Mouse (Mus musculus) urinary bladder, postnatal 4 days (tissue): Measurements from ENCODE around the gene Apba2.

Source experiments
- DNase-seq, 2 experiments: peaks; one replicate each; pipeline ENCODE4 v3.0.0; 2021 to 2022; ENCODE audit warnings: low spot score in 2 of 2

Apba2 gene

DNA sequence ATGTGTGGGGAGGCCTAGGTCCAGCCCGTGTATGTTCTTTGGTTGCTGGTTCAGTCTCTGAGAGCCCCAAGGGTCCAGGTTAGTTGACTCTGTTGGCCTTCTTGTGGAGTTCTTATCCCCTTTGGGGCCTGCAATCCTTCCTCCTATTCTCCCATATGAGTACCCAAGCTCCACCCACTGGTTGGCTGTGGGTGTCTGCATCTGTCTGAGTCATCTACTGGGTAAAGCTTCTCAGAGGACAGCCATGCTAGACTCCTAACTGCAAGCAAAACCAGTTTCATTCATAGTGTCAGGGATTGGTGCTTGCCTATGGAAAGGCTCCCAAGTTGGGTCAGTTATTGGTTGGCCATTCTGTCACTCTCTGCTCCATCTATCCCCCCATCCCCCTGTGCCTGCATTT, 29.8 kb downstream of the Apba2 start:
- no peak for DNase-seq

DNA sequence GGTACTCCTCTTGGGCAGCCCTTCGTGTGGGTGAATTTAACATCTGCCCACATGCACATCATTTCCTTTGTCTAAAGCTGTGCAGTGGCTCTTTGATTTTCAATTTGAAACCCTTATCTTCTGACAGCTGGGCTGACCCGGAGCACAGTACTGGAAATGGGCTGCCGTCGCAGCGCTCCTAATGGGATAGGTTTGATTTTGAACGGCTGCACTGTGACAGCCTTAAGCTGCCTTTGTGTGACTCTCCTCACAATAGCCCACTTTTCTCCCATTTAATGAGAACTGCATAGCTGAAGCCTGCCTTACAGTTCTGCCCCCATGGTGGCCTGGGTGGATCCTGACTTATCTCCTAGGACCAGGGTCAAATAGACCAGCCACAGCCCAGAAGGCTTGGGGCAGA, 31.9 kb downstream of the Apba2 start:
- no peak for DNase-seq

DNA sequence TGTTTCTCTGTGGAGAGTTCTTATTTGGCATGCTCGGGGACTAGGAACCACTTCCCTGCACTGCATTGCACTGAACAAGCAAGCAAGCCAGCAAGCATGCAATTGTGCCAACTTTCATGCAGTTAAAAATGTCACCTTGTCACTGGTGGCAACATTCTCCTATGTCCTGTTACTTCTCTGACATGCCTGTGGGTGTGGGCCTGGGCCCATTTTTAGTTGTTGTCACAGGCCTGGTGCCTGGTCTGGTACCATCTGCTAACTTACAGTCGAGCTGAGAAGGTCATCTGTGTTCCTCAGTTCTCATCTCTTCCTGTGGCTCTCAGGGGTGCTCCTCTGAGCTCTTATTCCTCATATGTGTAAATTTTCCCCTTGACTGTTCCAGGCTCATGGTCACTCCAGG, 33.8 kb downstream of the Apba2 start:
- no peak for DNase-seq

DNA sequence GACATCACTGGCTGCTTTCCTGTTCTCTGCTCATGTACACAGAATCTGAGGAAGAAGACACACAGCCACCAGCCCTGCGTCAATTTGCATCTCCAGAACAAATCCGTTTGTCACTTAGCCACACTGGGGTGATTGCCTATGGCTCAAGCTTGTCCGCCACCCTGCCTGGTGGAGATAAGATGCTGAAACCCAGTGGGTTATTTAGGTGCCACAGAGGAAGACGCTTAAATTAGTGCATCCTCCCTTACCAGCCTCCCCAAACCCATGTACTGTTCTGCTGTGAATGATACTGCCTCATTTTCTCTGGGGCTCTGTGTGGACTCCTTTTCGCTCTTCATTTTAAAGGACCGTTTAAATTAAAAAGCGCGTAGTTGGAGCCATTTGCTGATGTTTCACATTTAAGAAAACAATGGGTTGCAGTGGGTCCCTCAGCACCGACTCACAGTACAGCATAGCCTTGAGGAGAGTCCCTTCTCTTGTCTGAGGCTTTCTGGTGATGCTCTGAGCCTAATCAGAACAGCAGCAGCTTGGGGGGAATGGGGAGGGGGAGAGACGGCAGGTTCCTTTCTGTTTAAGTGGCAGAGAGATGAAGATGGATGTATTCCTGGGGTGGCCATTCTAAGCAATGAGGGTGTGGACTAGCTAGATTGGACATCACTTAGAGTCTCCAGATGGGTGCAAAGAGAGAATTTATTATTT, 38.1 kb downstream of the Apba2 start:
- no peak for DNase-seq

DNA sequence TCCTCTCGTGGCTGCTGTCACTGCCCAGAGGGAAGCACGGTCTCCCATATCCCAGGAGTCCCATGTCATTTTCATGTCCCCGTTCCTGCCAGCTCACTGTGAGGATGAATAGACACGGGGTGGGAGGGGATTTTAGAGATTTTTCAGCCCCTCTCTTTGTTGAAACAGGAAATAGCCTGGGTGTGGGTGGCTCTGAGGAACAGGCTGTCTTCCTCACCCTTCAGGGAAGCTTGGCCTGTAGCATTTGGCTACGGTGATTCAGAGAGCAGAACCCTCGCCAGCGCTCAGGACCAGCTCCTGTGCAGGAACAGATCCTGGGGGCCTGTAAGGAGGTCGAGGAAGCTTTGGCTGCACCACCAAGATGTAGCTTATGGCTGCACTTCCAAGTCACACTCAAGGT, 45.3 kb downstream of the Apba2 start:
- DNase-seq, result no peak

DNA sequence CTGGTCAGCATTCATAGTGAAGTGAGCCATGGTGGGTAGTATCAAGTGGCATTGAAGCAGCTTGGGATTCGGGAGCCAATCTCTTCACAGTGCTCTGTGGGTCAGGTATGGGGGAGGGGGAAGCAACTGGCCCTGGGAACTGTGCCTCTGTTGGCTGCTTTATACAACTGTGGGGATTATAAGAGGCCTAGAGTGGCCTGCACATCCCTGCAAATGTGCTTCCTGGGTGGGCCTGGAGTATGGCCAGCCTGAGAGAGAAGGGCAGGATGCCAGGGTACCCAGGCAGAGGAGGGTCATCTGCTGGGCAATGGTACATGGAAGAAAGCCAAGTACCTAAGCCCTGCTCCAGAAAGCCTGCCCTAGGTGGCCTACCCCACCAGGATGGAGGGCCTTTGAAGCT, 49.4 kb downstream of the Apba2 start:
- DNase-seq, result no peak

DNA sequence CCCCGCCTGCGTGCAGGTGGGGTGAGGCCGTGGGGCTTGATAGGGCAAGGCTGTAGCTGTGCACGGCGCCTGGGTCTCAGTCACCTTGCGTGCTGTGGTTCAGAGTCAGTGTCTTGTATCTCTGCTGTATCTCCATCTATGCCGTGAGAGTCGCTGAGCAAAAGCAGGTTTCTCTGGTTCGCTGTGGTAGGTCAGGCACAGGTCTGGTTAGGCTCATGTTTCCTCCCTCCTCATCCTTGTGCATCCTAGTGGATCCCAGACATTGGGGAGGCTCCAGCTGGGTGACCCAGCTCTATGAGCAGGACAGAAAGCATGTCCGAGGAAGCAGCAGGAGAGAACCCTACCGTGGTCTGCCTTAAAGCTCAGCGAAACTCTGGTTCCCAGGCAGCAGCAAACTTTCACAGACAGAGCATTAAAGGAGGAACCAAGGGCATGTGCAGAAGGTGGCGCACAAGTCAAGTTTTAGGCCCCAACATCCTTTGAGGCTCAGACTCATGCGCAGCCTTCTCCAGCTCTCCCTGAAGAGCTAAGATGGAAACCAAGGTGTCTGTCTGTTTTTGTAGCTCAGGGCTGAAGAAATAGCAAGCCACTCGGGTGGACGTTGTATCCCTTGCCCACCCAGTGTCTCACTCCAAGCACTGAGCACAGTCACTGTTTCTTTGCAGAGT, 51.2 kb downstream of the Apba2 start:
- no peak for DNase-seq

DNA sequence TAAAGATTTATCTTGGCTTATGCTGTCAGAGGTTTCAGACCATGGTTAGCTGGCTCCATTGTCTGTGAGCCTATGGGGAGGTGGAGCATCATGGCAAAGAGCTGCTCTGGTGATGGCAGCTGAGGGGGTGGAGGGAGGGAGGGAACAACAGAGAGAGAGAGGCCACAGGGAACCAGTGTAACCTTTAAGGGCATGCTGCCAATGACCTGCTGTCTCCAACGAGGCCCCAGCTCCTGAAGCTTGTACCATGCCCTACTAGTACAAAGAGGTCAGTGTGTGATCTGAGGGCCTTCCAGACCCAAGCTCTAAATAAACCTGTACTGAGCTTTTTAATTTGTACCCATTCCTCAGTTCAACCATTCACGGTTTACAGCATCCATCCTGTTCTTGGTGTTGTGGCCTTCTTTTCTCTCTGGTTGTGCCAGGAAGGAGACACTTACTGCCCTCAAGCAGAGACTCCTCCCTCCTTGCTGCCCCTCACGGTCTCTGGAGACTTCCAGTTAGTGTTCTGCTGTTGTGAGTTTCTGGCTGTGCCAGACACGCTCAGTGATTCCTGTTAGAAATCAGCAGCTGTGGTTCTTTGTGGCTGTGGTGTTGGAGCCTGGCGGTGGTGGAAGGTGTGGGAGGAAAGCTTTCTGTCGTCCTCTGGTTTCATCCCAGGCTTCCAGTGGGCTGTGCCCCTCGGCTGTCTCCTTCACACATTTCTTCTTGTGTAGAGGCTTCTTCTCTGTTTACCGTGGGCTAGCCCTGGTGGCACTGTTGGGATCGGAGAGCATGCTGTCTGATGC, 60.4 kb downstream of the Apba2 start:
- DNase-seq, result no peak

DNA sequence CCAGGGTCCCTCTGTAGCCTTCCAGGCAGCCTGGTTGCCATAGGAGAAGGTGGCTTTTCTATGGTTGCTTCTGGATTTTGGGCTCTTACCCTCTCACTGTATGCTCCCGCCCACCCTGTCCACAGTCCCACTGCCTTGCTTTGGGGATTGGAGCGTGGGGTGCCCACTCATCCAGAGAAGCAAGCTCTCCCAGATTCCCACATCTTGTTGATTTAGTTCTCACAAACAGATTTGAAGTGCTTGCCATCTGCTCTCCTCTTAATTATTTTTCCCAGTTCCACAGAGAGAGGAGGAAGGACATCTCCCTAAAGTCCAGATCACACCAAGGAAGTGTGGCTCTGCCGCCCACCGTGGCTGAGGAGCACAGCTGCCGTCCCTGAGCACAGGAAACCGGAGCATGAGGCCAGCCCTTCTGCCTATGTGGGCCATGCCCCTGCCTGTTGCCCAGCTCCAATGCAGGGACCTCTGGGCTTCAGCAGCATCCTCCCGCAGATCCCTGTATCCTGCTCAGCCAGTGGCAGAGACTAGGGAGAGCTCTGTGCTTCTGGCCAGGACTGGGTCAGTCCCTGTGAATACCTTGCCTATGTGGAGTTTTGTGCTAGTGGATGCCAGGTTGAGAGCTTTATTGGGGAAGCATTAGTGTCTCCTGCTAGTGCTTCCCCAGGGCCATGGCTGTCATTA, 63.5 kb downstream of the Apba2 start:
- DNase-seq, result no peak

DNA sequence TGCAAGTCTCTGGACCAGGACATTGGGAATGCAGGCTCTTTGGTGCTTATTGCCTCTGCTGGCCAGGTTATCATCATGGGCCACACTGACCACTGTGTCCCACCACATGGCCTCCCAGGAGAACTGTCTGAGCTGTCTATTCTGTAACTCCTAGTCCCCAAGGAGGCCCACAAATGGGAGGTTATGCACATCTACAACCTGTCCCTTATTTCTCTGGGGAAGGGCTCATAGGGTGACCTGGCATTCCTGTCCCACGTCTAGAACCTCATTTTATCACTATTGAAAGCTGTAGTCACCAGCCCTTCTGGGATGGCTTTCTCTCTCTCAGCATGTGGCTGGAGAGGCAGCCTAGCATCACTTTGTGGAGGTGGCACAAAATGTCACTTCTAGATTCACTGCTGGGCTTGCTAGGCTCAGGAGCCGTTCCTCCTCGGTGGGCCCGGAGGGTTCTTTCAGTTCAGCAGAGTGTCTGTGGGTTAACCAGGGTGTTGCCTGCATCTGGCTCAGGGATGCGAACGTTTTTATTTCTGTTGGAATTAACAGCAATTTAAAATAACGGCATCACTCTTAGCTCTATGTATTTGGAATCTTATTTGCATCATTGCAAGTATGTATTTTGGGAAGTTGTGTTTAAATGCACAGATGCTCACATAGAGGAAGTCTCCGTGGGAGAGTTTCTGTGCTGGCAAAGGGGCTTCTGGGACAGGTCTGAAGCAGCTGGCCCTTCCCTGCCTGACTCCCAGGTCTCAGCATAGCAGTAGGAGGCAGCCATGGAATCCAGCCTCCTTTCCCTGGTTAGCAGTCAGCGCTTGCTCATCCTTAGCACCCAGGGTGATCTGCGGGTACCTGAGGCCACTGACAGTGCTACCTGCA, 65.1 kb downstream of the Apba2 start:
- DNase-seq, result no peak

DNA sequence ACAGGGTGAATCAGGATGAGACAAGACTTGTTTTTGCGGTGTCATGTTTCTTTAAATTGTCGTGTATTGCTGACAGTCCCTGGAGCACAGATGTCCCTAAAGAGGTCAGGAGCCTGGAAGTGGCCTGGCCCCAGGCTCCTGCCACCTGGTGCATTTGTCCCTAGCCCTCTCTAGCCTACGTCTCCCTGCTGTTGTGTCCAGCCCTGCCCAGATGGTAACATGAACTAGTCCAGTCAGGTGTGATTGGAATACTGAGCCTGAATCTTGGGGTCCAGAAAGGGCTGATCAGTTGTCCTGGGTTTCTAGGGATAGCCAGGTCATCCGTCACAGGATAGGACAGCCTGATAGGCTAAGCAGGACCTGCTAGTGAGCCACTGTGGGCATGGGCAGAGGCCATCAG, 67.2 kb downstream of the Apba2 start:
- no peak for DNase-seq

DNA sequence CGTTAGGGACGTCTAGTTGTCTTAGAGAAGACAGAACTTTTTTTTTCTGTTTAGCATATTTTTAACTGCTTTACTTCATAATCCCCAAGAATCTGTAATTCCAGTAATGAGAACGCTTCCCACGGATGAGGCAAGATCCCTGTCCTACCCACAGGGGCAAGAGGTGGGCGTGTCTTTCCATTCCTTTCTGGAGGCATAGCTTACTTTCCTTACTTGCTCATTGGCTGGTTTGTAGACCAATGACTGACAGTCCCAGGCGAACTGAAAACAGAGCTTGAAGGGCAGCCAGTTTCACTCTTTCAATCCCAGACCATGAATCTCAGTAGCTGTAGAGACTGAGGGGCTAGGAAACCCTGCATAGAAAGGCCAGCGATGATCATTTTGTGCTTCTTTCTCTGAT, 68.2 kb downstream of the Apba2 start:
- no peak for DNase-seq

DNA sequence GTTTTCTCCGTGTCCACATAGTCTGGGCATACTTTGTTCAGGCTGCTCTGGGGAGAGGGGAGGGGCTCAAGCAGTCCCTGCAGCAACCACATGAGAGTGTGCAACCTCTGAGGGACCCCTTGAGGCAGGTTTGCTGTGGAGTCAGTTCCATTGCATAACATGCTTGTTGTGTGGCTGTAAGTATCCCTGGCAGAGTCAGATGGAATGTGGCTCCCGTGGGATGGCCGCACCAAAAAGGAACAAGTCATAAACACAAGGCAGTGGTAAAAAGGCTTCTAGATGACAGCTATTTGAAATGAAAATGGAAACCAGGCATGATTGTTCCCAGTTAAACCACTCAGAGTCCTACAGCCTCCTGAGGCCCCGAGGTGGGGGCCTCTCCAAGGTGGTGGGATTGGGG, 69.4 kb downstream of the Apba2 start:
- no peak for DNase-seq

DNA sequence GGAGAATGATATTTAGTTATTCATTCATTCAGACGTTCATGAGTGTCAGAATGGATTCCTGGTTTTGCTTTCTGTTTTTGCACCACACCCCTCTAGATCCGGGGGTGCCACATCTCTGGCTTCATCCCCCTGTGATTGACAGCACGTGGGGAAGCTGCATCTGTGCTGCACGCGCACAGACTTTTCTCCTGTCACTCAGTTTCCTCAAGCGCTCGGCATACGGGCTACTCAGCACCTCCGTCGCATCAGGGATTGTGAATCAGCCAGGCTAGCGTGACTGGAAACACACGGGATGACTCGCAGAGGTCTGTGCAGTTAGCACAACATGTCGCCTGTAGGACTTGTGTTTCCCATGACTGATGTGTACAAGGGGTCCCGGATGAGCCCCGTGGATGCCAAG, 72.6 kb downstream of the Apba2 start:
- no peak for DNase-seq

DNA sequence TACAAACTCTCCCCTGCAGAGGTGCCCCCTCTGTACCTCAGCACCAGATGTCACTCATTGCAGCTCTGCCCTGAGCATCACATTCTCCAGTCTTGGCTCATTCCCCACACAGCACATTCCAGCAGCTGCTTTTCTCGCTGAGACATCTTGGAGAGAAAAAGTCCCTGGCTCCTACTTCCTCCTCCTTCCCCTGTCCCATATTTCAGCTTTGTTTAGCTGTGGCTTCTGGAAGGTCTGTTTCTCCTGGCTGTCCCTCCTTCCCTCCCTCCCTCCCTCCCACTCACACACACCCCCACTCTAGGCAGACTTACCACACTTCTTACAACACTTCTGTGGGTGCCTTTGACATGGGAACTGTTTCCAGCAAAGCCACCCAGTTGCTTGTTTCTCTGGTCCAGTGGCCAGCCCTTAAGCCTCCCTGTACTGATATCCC, 75.0 kb downstream of the Apba2 start:
- no peak for DNase-seq

DNA sequence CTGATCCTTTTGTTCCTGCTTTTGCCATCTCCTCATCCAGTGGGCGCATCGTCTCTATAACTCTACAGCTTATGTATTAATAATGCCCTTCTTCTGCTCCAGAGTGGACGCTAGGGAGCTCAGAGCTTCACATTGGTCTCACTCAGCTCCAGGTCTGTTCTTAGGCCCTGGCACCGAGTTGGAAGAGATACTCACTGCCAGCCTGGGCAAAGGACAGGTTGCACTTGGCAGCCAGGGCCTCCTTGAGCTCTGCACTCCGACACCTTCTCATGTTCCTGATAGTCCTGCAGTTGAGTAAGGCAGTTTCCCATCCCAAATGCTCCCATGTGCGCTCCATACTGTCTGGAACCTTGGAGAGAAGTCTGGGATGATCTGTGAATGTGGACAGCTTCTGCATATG, 76.7 kb downstream of the Apba2 start:
- DNase-seq, result no peak

DNA sequence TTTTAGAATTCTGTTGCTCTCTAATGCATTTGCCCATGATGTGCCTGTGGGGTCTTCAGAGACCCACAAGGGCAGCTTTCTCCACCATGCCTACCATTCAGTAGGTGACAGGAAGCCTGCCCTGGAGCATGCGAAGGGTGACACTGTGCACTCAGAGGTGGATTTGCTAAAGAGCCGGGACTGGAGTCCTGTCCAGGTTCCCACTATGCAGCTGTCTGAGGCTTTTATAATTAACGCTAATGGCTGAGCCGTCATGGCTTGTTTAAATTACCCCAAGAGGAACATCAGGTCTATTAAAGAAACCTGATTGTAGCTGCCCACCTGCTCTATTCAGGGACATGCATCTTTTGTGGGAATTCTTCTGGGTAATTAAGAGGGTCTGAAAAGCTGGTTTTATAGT, 78.4 kb downstream of the Apba2 start:
- no peak for DNase-seq

DNA sequence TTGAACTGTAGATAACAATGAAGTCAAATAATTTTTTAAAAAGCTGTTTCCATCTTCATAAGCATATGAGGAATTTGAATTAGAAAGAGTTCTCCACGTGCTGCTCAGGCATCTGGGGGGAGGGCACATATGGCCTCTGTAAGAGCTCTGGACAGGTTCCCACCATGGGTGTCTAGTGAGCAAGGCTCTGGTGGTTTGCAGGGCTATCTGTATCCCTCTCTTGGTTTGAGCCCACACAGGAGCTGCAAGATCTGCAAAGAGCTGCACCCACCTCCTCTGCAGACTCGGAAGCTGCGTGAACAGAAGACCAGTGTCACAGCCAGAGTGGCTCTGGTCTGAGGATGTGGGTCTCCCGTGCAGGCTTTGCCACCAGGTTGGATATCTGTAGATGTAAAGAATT, 78.8 kb downstream of the Apba2 start:
- no peak for DNase-seq

DNA sequence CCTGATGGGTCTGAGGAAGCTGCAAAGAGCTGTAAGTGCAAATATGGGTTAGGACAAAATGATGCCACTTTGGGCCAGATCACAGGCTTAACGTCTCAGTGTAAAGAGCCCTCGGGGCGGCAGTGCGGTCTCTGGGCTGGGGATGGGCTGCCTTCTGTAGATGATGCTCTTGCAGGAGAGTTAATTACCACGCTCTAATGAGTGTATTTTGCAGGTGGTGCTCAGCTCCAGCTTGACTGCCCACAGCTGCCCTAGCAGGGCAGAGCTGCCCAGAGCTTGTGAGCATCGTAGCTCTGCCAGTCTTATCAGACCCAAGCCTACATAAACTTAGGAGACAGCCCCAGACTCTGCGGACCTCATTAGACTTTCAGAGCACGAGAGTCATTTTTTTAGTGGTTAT, 80.9 kb downstream of the Apba2 start:
- no peak for DNase-seq

DNA sequence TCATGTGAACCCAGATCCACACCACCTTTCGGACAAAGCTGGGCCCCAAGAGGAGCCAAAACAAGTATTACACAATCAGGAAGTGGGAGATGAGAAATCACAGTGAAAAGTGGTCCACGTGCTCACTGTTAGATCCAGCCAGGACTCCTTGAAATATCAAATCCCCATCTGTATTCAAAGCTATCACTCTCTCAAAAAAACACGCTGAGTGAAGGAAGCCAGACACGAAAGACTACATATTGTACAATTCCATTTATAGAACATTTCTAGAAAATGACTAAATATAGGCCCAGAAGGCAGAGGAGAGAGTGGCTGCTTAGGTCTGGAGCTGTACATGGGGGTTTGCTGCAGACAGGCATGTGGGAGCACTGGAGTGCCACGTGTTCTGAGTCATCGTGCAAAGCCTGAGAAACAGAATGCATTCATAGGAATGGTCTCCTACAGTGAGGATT, 82.2 kb downstream of the Apba2 start:
- DNase-seq, result no peak

DNA sequence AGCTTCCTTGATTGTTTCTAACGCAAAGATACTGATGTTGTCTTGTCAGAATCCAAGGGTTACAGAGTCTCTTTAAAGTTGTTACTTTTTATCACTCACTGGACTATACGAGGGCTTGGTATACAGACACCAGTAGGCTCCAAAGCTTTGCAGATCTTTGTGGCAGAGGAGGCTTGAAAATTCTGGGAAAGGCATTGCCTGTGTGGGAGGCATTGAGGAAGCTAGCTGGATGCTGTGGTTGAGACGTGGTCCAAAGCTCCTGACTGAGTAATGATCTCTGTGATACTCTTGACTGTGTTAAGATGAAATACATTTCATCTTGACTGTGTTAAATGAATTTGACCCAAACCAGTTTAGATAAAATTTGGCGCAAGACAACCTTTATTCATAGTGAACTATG, 84.6 kb downstream of the Apba2 start:
- no peak for DNase-seq
